Mouse (Mus musculus): Measurements from ENCODE around the gene Ndufa10. TPM values are rescaled to one million over a fixed set of nuclear protein-coding genes. Genes with fewer than 3 reads are reported as not detected.

Gene Ndufa10
- polyA plus RNA-seq (2021; fragmentation: Nextera tagmentation), result 449 and 471 TPM in 2 replicates
- long read RNA-seq, experiment 1, transcript Ndufa10-201 (10 exons, 2,020 nt), result major isoform, 587 of 651 reads
- long read RNA-seq, experiment 1, transcript Ndufa10-202 (3 exons, 513 nt), result minor isoform, 9 of 651 reads
- long read RNA-seq, experiment 1, partial matches to known transcripts, result 35 of 651 reads
- long read RNA-seq, experiment 1, other reads (novel, unspliced or antisense), result 16 of 651 reads
- long read RNA-seq, experiment 2, transcript Ndufa10-201 (10 exons, 2,020 nt), result major isoform, 821 of 869 reads
- long read RNA-seq, experiment 2, transcript Ndufa10-208 (1 exons, 989 nt), result minor isoform, 9 of 869 reads
- long read RNA-seq, experiment 2, partial matches to known transcripts, result 3 of 869 reads
- long read RNA-seq, experiment 2, other reads (novel, unspliced or antisense), result 34 of 869 reads

DNA sequence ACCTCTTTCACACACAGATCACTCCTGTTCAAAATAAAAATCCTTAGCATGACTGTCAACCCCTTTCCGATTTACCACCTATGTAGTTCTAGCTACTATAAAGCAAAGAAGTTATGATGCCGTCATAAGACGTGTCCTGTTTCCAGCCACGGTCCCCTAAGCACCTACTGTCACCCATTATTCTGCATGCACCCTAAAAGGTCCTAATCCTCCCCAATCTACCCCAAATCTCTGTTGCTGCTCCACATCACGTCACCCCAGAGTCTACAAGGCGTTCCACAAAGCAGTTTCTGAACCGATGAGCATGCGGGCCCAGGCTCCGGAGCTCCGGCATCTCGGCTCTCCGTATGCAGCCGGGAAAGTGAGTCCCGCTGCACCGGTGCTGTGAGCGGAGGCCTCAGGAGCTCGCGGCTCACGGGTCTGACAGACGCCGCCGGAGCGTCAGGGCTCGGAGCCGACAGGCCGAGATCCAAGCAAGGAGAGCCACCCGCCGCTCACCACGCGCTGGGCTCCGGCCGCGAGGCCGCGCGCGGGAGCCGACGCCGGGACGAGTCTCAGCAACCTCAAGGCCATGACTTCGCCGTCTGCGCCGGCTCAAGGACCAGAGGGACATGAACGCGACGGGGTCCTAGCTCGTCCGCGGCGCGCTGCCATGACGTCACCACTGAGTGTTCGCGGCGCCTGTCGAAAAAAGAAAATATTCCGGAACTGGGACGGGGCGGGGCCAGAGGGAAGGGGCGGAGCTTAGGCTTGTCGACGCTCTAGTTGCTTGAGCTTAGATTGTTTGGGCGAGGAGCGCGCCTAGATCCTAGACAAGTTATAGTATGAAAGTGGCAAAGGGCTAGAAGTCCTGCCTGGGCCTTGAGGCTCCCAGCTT lies at the start of gene Ndufa10:
Gene Ndufa10 (minus strand): TSS at position 696 of the 877 bp plus-strand sequence.

DNA sequence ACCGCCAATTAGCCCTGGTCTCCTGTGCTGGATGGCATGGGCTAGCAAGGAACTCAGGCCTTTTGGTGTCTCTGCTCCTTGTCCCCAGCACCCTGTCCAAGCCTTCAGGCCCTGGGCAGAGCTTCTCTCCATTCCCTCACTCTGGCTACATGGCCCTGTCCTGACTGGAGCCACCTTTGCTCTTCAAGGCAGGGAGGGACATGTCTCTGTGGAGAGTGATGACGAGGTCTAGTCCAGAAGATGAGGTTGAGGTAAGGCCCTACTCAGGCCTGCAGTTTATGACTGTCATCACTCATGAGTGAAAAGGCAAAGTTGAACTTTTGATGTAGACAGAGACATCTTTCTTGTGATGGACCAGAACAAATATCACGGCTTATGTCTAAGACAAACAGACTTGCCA lies 44.9 kb upstream of the Ndufa10 start, which contains the start of gene Olfr1414:
Gene Olfr1414 (minus strand): TSS at position 101 of the 400 bp plus-strand sequence.

DNA sequence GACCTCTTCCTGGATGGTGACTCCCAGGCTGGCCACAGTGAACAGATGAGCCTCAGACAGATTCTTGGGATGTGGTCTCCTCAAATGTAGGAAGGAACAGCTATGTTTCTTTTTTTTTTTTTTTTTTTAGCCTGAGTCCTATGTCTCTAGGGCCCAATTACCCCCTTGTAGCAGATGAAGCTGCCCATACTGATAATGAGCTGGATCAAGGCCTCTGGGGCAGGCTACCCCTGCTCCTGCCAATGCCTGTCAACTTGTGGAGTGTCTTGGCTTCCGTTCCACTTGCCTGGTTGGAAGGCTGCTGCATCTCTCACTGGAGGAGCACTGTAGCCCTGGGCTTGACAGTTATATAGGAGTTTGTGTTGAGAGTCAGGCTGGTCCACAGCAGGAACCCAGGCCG lies 22.3 kb upstream of the Ndufa10 start, which contains the start of gene Olfr1415:
Gene Olfr1415 (minus strand): TSS at position 101 of the 400 bp plus-strand sequence.

GRCm38 (mm10) chr1:92485013-92485412 lies 11.4 kb upstream of the Ndufa10 start, which contains the start of gene Olfr1416:
Olfr1416 (minus strand) TSS chr1:92485113.

Small RNAs within 50 kb of the gene (microRNA-seq; reads per million reads assigned to microRNA genes)
- 7.1 reads per million, percentile 25 among the genes with 10 or more reads in this experiment for gene Mir6900

Other genes starting within 250 kb of the Ndufa10 start
- gene Olfr1416, start 11.3 kb upstream of the Ndufa10 start, polyA plus RNA-seq (2021; fragmentation: Nextera tagmentation), result not detected in 2 replicates
- gene Olfr1415, start 22.2 kb upstream of the Ndufa10 start, polyA plus RNA-seq (2021; fragmentation: Nextera tagmentation), result not detected in 2 replicates
- gene Olfr1414, start 44.8 kb upstream of the Ndufa10 start, polyA plus RNA-seq (2021; fragmentation: Nextera tagmentation), result not detected in 2 replicates
- not detected in 2 replicates for gene Olfr1413, start 97.5 kb upstream of the Ndufa10 start, polyA plus RNA-seq (2021; fragmentation: Nextera tagmentation)
- not detected in 2 replicates for gene Olfr1412, start 111.9 kb upstream of the Ndufa10 start, polyA plus RNA-seq (2021; fragmentation: Nextera tagmentation)
- not detected in 2 replicates for gene Olfr1411, start 120.6 kb upstream of the Ndufa10 start, polyA plus RNA-seq (2021; fragmentation: Nextera tagmentation)
- gene Olfr1410, start 131.9 kb upstream of the Ndufa10 start, polyA plus RNA-seq (2021; fragmentation: Nextera tagmentation), result not detected in 2 replicates
- not detected in 2 replicates for gene Olfr12, start 143.9 kb upstream of the Ndufa10 start, polyA plus RNA-seq (2021; fragmentation: Nextera tagmentation)
- gene Cops9, start 168.1 kb upstream of the Ndufa10 start, polyA plus RNA-seq (2021; fragmentation: Nextera tagmentation), result 996 and 1,070 TPM in 2 replicates
- gene Otos, start 175.0 kb upstream of the Ndufa10 start, polyA plus RNA-seq (2021; fragmentation: Nextera tagmentation), result 2.0 and 3.1 TPM in 2 replicates